In the genomic region with DNA sequence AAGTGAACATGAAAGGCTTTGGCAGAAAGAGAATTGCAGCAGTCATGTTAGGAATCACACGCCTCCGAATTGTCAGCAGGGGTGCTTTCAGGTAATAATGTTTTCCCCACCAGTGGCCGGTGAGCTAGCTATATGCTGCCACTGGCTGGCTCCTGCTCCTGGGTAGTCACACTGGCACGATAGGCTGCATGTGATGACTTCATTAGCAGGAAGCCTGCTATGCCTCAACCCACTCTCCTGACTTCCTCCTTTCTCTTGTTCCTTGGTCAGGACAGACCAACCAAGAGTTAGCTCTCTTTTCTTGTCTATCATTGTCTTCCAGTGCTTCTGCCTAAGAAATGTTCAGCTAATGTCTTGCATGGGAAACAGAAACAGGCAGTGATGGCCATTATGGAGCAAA, we compare ENCODE assay signal across 17 mouse cellular contexts.
"Had no signal": no experiment of that assay in that cellular context is flagged by ENCODE, and none has a peak within 500 bp of the region (broad histone marks: within the 10 kb centered on the region; RNA-seq: fewer than 3 reads in every experiment).

No protein-coding gene starts in this region.

- H3K4me1 ChIP-seq: liver, embryonic 15.5 days; midbrain, embryonic 10.5 days had no signal

- H3K27me3 ChIP-seq: liver, embryonic 15.5 days; neural tube, embryonic 15.5 days had no signal

- DNase-seq: kidney, adult 9 months; kidney, postnatal 36 days; left cerebral cortex, postnatal 4 days; lung, adult 2 months; lung, postnatal 10 days; lung, postnatal 4 days; midbrain, embryonic 14.5 days; right cerebral cortex, adult 18-20 months; right cerebral cortex, postnatal 25 days; thymus, adult 2 months; thymus, postnatal 25 days had no signal

- H3K4me3 ChIP-seq: liver, embryonic 15.5 days; midbrain, embryonic 10.5 days; myocyte; neural tube, embryonic 15.5 days had no signal

- H3K9me3 ChIP-seq: liver, embryonic 15.5 days; midbrain, embryonic 10.5 days; neural tube, embryonic 15.5 days had no signal

- H3K27ac ChIP-seq: kidney, postnatal 0 days; liver, embryonic 15.5 days; midbrain, embryonic 10.5 days; neural tube, embryonic 15.5 days; stomach, postnatal 0 days had no signal
